Mouse (Mus musculus): ENCODE results near the gene Crb2. TPM values are rescaled to one million over a fixed set of nuclear protein-coding genes. Genes with fewer than 3 reads are reported as not detected.
A peak's percentile ranks its signal among the peaks of the same experiment; 100 is the strongest.

Gene Crb2
- polyA plus RNA-seq, 1 experiment from 2014 or later = 2.6 TPM

GRCm38 (mm10) chr2:37776611-37777411, 762 bp downstream of the Crb2 start:
- H3K36me3 ChIP-seq (ENCODE audit: control insufficient read depth, insufficient read depth, low read length) = no peaks in the 10 kb centered on the region
- H3K9ac ChIP-seq (replicated peaks; ENCODE audit: low read depth, low read length) = peak overlapping the region; percentile 34; the same call in 1 of the 2 replicates
- no peak for ATAC-seq (ENCODE audit: low read depth)
- H3K4me2 ChIP-seq (ENCODE audit: low read depth, low read length) = peak overlapping the region; percentile 29
- H3K4me3 ChIP-seq (ENCODE audit: low read depth, low read length) = peak overlapping the region; percentile 22
- WGBS = 3% methylated on average over 20 of the region's 20 CpGs
- H3K9me3 ChIP-seq (ENCODE audit: control insufficient read depth, low read length) = no peaks in the 10 kb centered on the region
- peaks cover 21% of the 10 kb centered on the region for H3K4me1 ChIP-seq (ENCODE audit: control insufficient read depth, insufficient read depth, low read length)
- no peaks in the 10 kb centered on the region for H3K27me3 ChIP-seq (ENCODE audit: control insufficient read depth, insufficient read depth, low read length)
- peak overlapping the region; percentile 44; the same call in 1 of the 2 replicates for H3K27ac ChIP-seq (ENCODE audit: low read depth, low read length)

GRCm38 (mm10) chr2:37777958-37778720, 2.1 kb downstream of the Crb2 start:
- Histone ChIP-seq H3K4me3 (ENCODE audit: low read depth, low read length) (0 out of 2 replicates have a peak overlapping the region, but pooled peaks have one; percentile 22), H3K9ac (replicated peaks; ENCODE audit: low read depth, low read length) (no peak overlapping the region), H3K36me3 (ENCODE audit: control insufficient read depth, insufficient read depth, low read length) (no peaks in the 10 kb centered on the region), H3K4me1 (ENCODE audit: control insufficient read depth, insufficient read depth, low read length) (peaks cover 21% of the 10 kb centered on the region), H3K9me3 (ENCODE audit: control insufficient read depth, low read length) (no peaks in the 10 kb centered on the region), H3K27me3 (ENCODE audit: control insufficient read depth, insufficient read depth, low read length) (no peaks in the 10 kb centered on the region), H3K4me2 (ENCODE audit: low read depth, low read length) (peak overlapping the region; percentile 29; the same call in 1 of the 2 replicates), H3K27ac (ENCODE audit: low read depth, low read length) (peak overlapping the region; percentile 44; the same call in 1 of the 2 replicates)
- ATAC-seq (ENCODE audit: low read depth) = peak; percentile 78
- WGBS = 10% methylated on average over 10 of the region's 10 CpGs

- Histone ChIP-seq H3K9ac (replicated peaks; ENCODE audit: low read depth, low read length) (no peak overlapping the region), H3K4me1 (ENCODE audit: control insufficient read depth, insufficient read depth, low read length) (peaks cover 21% of the 10 kb centered on the region)
Measured at GRCm38 (mm10) chr2:37780270-37780929, 4.4 kb downstream of the Crb2 start.

GRCm38 (mm10) chr2:37781421-37781820, 5.4 kb downstream of the Crb2 start:
- no peak overlapping the region for H3K27ac ChIP-seq (ENCODE audit: low read depth, low read length)
- H3K27me3 ChIP-seq (ENCODE audit: control insufficient read depth, insufficient read depth, low read length) = no peaks in the 10 kb centered on the region
- no peak overlapping the region for H3K4me3 ChIP-seq (ENCODE audit: low read depth, low read length)
- no peaks in the 10 kb centered on the region for H3K36me3 ChIP-seq (ENCODE audit: control insufficient read depth, insufficient read depth, low read length)
- no peak for ATAC-seq (ENCODE audit: low read depth)
- H3K9ac ChIP-seq (replicated peaks; ENCODE audit: low read depth, low read length) = no peak overlapping the region
- no peaks in the 10 kb centered on the region for H3K9me3 ChIP-seq (ENCODE audit: control insufficient read depth, low read length)
- peaks cover 21% of the 10 kb centered on the region for H3K4me1 ChIP-seq (ENCODE audit: control insufficient read depth, insufficient read depth, low read length)
- 32% methylated on average over 3 of the region's 3 CpGs for WGBS
- H3K4me2 ChIP-seq (ENCODE audit: low read depth, low read length) = no peak overlapping the region

More at GRCm38 (mm10) chr2:37780270-37780929, 4.4 kb downstream of the Crb2 start:
- Histone ChIP-seq H3K27ac (ENCODE audit: low read depth, low read length) (peak overlapping the region; percentile 52; the same call in 1 of the 2 replicates), H3K9me3 (ENCODE audit: control insufficient read depth, low read length) (no peaks in the 10 kb centered on the region), H3K36me3 (ENCODE audit: control insufficient read depth, insufficient read depth, low read length) (no peaks in the 10 kb centered on the region), H3K4me2 (ENCODE audit: low read depth, low read length) (peak overlapping the region; percentile 36), H3K4me3 (ENCODE audit: low read depth, low read length) (0 out of 2 replicates have a peak overlapping the region, but pooled peaks have one; percentile 4), H3K27me3 (ENCODE audit: control insufficient read depth, insufficient read depth, low read length) (no peaks in the 10 kb centered on the region)
- under 1% methylated on average over 14 of the region's 14 CpGs for WGBS
- peak; percentile 22; the same call in 1 of the 2 replicates for ATAC-seq (ENCODE audit: low read depth)

GRCm38 (mm10) chr2:37782002-37782401, 6.0 kb downstream of the Crb2 start:
- 24% methylated on average over 7 of the region's 7 CpGs for WGBS
- no peaks in the 10 kb centered on the region for H3K36me3 ChIP-seq (ENCODE audit: control insufficient read depth, insufficient read depth, low read length)
- H3K9ac ChIP-seq (replicated peaks; ENCODE audit: low read depth, low read length) = no peak overlapping the region
- H3K9me3 ChIP-seq (ENCODE audit: control insufficient read depth, low read length) = no peaks in the 10 kb centered on the region
- H3K4me1 ChIP-seq (ENCODE audit: control insufficient read depth, insufficient read depth, low read length) = peaks cover 21% of the 10 kb centered on the region
- no peak overlapping the region for H3K27ac ChIP-seq (ENCODE audit: low read depth, low read length)
- no peak overlapping the region for H3K4me3 ChIP-seq (ENCODE audit: low read depth, low read length)
- H3K4me2 ChIP-seq (ENCODE audit: low read depth, low read length) = no peak overlapping the region
- no peak for ATAC-seq (ENCODE audit: low read depth)
- no peaks in the 10 kb centered on the region for H3K27me3 ChIP-seq (ENCODE audit: control insufficient read depth, insufficient read depth, low read length)

- peaks cover 14% of the 10 kb centered on the region for H3K4me1 ChIP-seq (ENCODE audit: control insufficient read depth, insufficient read depth, low read length)
- H3K4me3 ChIP-seq (ENCODE audit: low read depth, low read length) = no peak overlapping the region
- no peaks in the 10 kb centered on the region for H3K36me3 ChIP-seq (ENCODE audit: control insufficient read depth, insufficient read depth, low read length)
- H3K27ac ChIP-seq (ENCODE audit: low read depth, low read length) = no peak overlapping the region
- H3K9ac ChIP-seq (replicated peaks; ENCODE audit: low read depth, low read length) = no peak overlapping the region
- WGBS = 85% methylated on average over 5 of the region's 5 CpGs
- no peaks in the 10 kb centered on the region for H3K27me3 ChIP-seq (ENCODE audit: control insufficient read depth, insufficient read depth, low read length)
- ATAC-seq (ENCODE audit: low read depth) = no peak
- no peak overlapping the region for H3K4me2 ChIP-seq (ENCODE audit: low read depth, low read length)
- H3K9me3 ChIP-seq (ENCODE audit: control insufficient read depth, low read length) = no peaks in the 10 kb centered on the region
Measured at GRCm38 (mm10) chr2:37784473-37784872, 8.4 kb downstream of the Crb2 start.

- ATAC-seq (ENCODE audit: low read depth) = no peak
- WGBS = 51% methylated on average over 52 of the region's 52 CpGs
- Histone ChIP-seq H3K27ac (ENCODE audit: low read depth, low read length) (no peak overlapping the region), H3K4me2 (ENCODE audit: low read depth, low read length) (peak overlapping the region; percentile 11; the same call in 1 of the 2 replicates), H3K9ac (replicated peaks; ENCODE audit: low read depth, low read length) (no peak overlapping the region), H3K4me3 (ENCODE audit: low read depth, low read length) (peak overlapping the region; percentile 7; the same call in 1 of the 2 replicates), H3K4me1 (ENCODE audit: control insufficient read depth, insufficient read depth, low read length) (no peaks in the 10 kb centered on the region), H3K9me3 (ENCODE audit: control insufficient read depth, low read length) (no peaks in the 10 kb centered on the region), H3K36me3 (ENCODE audit: control insufficient read depth, insufficient read depth, low read length) (no peaks in the 10 kb centered on the region), H3K27me3 (ENCODE audit: control insufficient read depth, insufficient read depth, low read length) (no peaks in the 10 kb centered on the region)
Measured at GRCm38 (mm10) chr2:37786461-37786860, 10.4 kb downstream of the Crb2 start.

- Histone ChIP-seq H3K27ac (ENCODE audit: low read depth, low read length) (no peak overlapping the region), H3K4me2 (ENCODE audit: low read depth, low read length) (no peak overlapping the region), H3K4me1 (ENCODE audit: control insufficient read depth, insufficient read depth, low read length) (no peaks in the 10 kb centered on the region), H3K9me3 (ENCODE audit: control insufficient read depth, low read length) (no peaks in the 10 kb centered on the region), H3K9ac (replicated peaks; ENCODE audit: low read depth, low read length) (no peak overlapping the region), H3K4me3 (ENCODE audit: low read depth, low read length) (no peak overlapping the region), H3K36me3 (ENCODE audit: control insufficient read depth, insufficient read depth, low read length) (no peaks in the 10 kb centered on the region), H3K27me3 (ENCODE audit: control insufficient read depth, insufficient read depth, low read length) (no peaks in the 10 kb centered on the region)
- ATAC-seq (ENCODE audit: low read depth) = peak; percentile 30; the same call in 1 of the 2 replicates
- WGBS = 67% methylated on average over 7 of the region's 7 CpGs
Measured at GRCm38 (mm10) chr2:37788176-37788962, 12.3 kb downstream of the Crb2 start.
